ENCODE assay signal across 9 mouse cellular contexts in the genomic region with DNA sequence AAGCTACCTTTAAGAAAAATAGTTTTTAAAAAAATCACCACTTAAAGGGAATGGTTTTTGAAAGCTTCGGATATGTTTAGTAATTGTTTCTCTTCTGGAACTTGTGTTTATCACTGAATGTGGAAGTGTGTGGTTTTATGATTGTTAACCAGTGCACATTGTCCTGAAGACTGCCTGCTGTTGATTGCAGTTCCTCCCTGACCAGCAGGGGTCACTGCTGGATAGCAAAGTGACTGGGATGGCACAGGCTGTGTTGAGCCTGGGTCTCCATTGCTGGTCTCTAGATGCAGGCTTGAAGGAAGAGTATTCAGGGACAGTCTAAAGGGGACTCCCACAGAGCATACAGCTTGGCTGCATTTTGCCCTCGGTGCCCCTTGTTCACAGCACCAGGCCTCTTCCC. TPM values are rescaled to one million over a fixed set of nuclear protein-coding genes. Genes with fewer than 3 reads are reported as not detected.
DNase-seq lines count a peak whose midpoint lies in the region; ATAC-seq and TF ChIP-seq lines count a peak whose summit lies in the region.
"Had no signal": no experiment of that assay in that cellular context is flagged by ENCODE, and none has a peak within 500 bp of the region (broad histone marks: within the 10 kb centered on the region; RNA-seq: fewer than 3 reads in every experiment).

No protein-coding gene starts in this region.

- H3K9ac ChIP-seq in CH12.LX (ENCODE audit: insufficient read depth, low read depth), result no peak overlapping the region
- no peak overlapping the region for H3K9ac ChIP-seq in forebrain, embryonic 12.5 days
- no peak overlapping the region for H3K9ac ChIP-seq in neural tube, embryonic 14.5 days (replicated peaks; ENCODE audit: low read depth, low read length)
- H3K9ac ChIP-seq: embryonic facial prominence, embryonic 15.5 days had no signal

- dilution Hi-C loops in CH12.LX (cut with MboI; ENCODE audit: extremely low pct_ligation_motif_present, extremely low pct_unique_long_range_greater_than_20kb, low sequenced_read_pairs), result no loop called here

- no peak for TF ChIP-seq POLR2A in CH12.LX (IDR thresholded peaks at IDR 0.05; ENCODE audit: low read depth, low read length)
- no peak for TF ChIP-seq POLR2A in lung, adult 2 months (IDR thresholded peaks at IDR 0.05; ENCODE audit: borderline replicate concordance, extremely low read depth, low read depth, low read length)

- no peak overlapping the region for H3K4me2 ChIP-seq in CH12.LX (ENCODE audit: insufficient read depth, low read depth, poor library complexity, severe bottlenecking)
- no peak overlapping the region for H3K4me2 ChIP-seq in forebrain, embryonic 12.5 days
- H3K4me2 ChIP-seq in neural tube, embryonic 14.5 days (ENCODE audit: low read depth, low read length), result no peak overlapping the region
- H3K4me2 ChIP-seq: embryonic facial prominence, embryonic 15.5 days had no signal

- whole genome bisulfite sequencing in forebrain, embryonic 12.5 days, result 29% methylated on average over 2 of the region's 2 CpGs
- 28% methylated on average over 2 of the region's 2 CpGs for WGBS in lung, adult 2 months
- 39% methylated on average over 2 of the region's 2 CpGs for WGBS in neural tube, embryonic 14.5 days

- in situ Hi-C loops in CH12.LX (cut with MboI; ENCODE audit: low pct_ligation_motif_present, low pct_unique_long_range_greater_than_20kb, low sequenced_read_pairs), result loop anchor here (10.0 to 25.0 kb wide), 2 partner anchors 113 to 260 kb away; a partner anchor contains a TSS

- H3K27me3 ChIP-seq in CH12.LX (replicated peaks), result no peaks in the 10 kb centered on the region
- no peaks in the 10 kb centered on the region for H3K27me3 ChIP-seq in forebrain, embryonic 12.5 days
- no peaks in the 10 kb centered on the region for H3K27me3 ChIP-seq in neural tube, embryonic 14.5 days (ENCODE audit: control insufficient read depth, insufficient read depth, low read length)
- H3K27me3 ChIP-seq: embryonic facial prominence, embryonic 15.5 days had no signal

- DNase-seq in CH12.LX (ENCODE audit: extremely low read depth), result peak; percentile 83
- peak; percentile 82 for DNase-seq in c-Kit-positive CD71-negative TER-119-negative erythroid progenitor cells, embryonic 14.5 days (ENCODE audit: low read depth)
- DNase-seq in heart, postnatal 25 days (ENCODE audit: low spot score), result peak; percentile 54
- DNase-seq in kidney, postnatal 4 days, result peak; percentile 88 to 91
- peak; percentile 75 for DNase-seq in lung, adult 2 months
- DNase-seq in testis, postnatal 10 days (ENCODE audit: low spot score), result peak; percentile 88

- peaks cover 26 to 67% of the 10 kb centered on the region in 2 experiments for H3K36me3 ChIP-seq in CH12.LX (replicated peaks in 1 of 2; ENCODE audit: control insufficient read depth in 1 of 2, insufficient read depth in 1 of 2, low read length in 1 of 2)
- peaks cover 20% of the 10 kb centered on the region for H3K36me3 ChIP-seq in forebrain, embryonic 12.5 days (replicated peaks)
- H3K36me3 ChIP-seq in neural tube, embryonic 14.5 days (ENCODE audit: control insufficient read depth, insufficient read depth, low read length), result peaks cover 8% of the 10 kb centered on the region; the same call in 1 of the 2 replicates

- H3K4me1 ChIP-seq in CH12.LX (ENCODE audit: control insufficient read depth in 1 of 2, insufficient read depth in 2 of 2), result peaks cover 12 to 77% of the 10 kb centered on the region in 2 experiments
- peaks cover 36% of the 10 kb centered on the region for H3K4me1 ChIP-seq in forebrain, embryonic 12.5 days
- peaks cover 28% of the 10 kb centered on the region for H3K4me1 ChIP-seq in lung, adult 2 months (ENCODE audit: control insufficient read depth, insufficient read depth, low read length)
- H3K4me1 ChIP-seq in neural tube, embryonic 14.5 days (ENCODE audit: control insufficient read depth, insufficient read depth, low read length), result peaks cover 22% of the 10 kb centered on the region; the same call in 1 of the 2 replicates

- H3K4me3 ChIP-seq in CH12.LX (replicated peaks in 1 of 3; ENCODE audit: low read depth in 2 of 3, low read length in 2 of 3, poor library complexity in 1 of 3), result no peak overlapping the region
- no peak overlapping the region for H3K4me3 ChIP-seq in forebrain, embryonic 12.5 days (replicated peaks)
- H3K4me3 ChIP-seq in lung, adult 2 months (replicated peaks; ENCODE audit: extremely low read depth, low read depth, low read length), result no peak overlapping the region
- no peak overlapping the region for H3K4me3 ChIP-seq in neural tube, embryonic 14.5 days (ENCODE audit: low read depth, low read length)
- H3K4me3 ChIP-seq: embryonic facial prominence, embryonic 15.5 days had no signal

- TF ChIP-seq RAD21 in CH12.LX (IDR thresholded peaks at IDR 0.05; ENCODE audit: low read depth, low read length), result peak; percentile 93

- TF ChIP-seq EP300 in CH12.LX (IDR thresholded peaks at IDR 0.05; ENCODE audit: low read length), result no peak

- intact Hi-C loops in heart, postnatal 25 days (cut with DNase I), result loop anchor here (1.0 to 10.0 kb wide), 5 partner anchors 100 to 537 kb away; a partner anchor contains a TSS

- no peaks in the 10 kb centered on the region for H3K9me3 ChIP-seq in CH12.LX (replicated peaks; ENCODE audit: low read length)
- H3K9me3 ChIP-seq in forebrain, embryonic 12.5 days, result no peaks in the 10 kb centered on the region
- H3K9me3 ChIP-seq in neural tube, embryonic 14.5 days (ENCODE audit: control insufficient read depth, low read length), result no peaks in the 10 kb centered on the region
- H3K9me3 ChIP-seq: embryonic facial prominence, embryonic 15.5 days had no signal

- peaks cover 78% of the 10 kb centered on the region for H3K79me2 ChIP-seq in CH12.LX (replicated peaks; ENCODE audit: control insufficient read depth, extremely low read depth, insufficient read depth, poor library complexity, severe bottlenecking)

- peak; percentile 71 for ATAC-seq in forebrain, embryonic 12.5 days (ENCODE audit: low FRiP score)
- ATAC-seq in neural tube, embryonic 14.5 days (ENCODE audit: low read depth), result peak; percentile 79

- no peak overlapping the region for H3K27ac ChIP-seq in CH12.LX (ENCODE audit: insufficient read depth, low read depth)
- H3K27ac ChIP-seq in forebrain, embryonic 12.5 days, result no peak overlapping the region
- H3K27ac ChIP-seq in neural tube, embryonic 14.5 days (ENCODE audit: low read depth, low read length), result no peak overlapping the region
- H3K27ac ChIP-seq: embryonic facial prominence, embryonic 15.5 days had no signal

- TF ChIP-seq CTCF in CH12.LX (conservative IDR thresholded peaks at IDR 0.05 in 1 of 2, IDR thresholded peaks at IDR 0.05 in 1 of 2; ENCODE audit: low read depth in 2 of 2, low read length in 2 of 2), result peak; percentile 94 to 97
- peak; percentile 100 for TF ChIP-seq CTCF in lung, adult 2 months (IDR thresholded peaks at IDR 0.05; ENCODE audit: insufficient read depth, low read length)

TF ChIP-seq in CH12.LX, 34 proteins besides CTCF, POLR2A, EP300 and RAD21 (continues in another document):
- TF ChIP-seq MEF2A (IDR thresholded peaks at IDR 0.05; ENCODE audit: borderline replicate concordance, low read depth, low read length) (0 out of 2 replicates have a peak, but pooled peaks have one; percentile 24), ZMIZ1 (IDR thresholded peaks at IDR 0.05; ENCODE audit: low read depth, low read length) (no peak), SMC3 (IDR thresholded peaks at IDR 0.05; ENCODE audit: low read depth, low read length) (peak; percentile 84), NELFE (IDR thresholded peaks at IDR 0.05; ENCODE audit: low read depth, low read length) (peak; percentile 54; the same call in 1 of the 2 replicates)

RNA-seq across cellular contexts. Expression of a gene that starts 5.4 kb away (rescaled TPM):
- total RNA-seq in CH12.LX (2012; rRNA removed) (28.7 and 41.2 TPM in 2 replicates), CH12.LX (2014; rRNA removed) (32.6 and 40.8 TPM in 2 replicates)
- 59.4 and 72.2 TPM in 2 replicates for polyA plus RNA-seq in CH12.LX (2012; ENCODE audit: insufficient read length, low read depth)
- 87.0 and 92.7 TPM in 2 replicates for polyA plus RNA-seq in forebrain, embryonic 12.5 days (2016; fragmentation: Nextera tagmentation; extraction: Ambion mirVana)
- total RNA-seq in heart, postnatal 25 days (2021), result 10 to 100 TPM; 66.7 to 68.4 TPM
- polyA plus RNA-seq in lung, adult 2 months (2012; rRNA removed), result 41.6 and 54.2 TPM in 2 replicates
- 44.0 and 57.3 TPM in 2 replicates for polyA plus RNA-seq in neural tube, embryonic 14.5 days (2014; fragmentation: Nextera tagmentation; extraction: Ambion mirVana)

RNA-seq across cellular contexts. Expression of a gene that starts 21.5 kb away (rescaled TPM):
- total RNA-seq in CH12.LX (2012; rRNA removed), result 0.55 TPM in 1 of 2 replicates, not detected in the other
- total RNA-seq in CH12.LX (2014; rRNA removed), result 1.1 TPM in 1 of 2 replicates, not detected in the other
- polyA plus RNA-seq in CH12.LX (2012; ENCODE audit: insufficient read length, low read depth), result 26.9 and 54.0 TPM in 2 replicates
- 15.7 and 23.4 TPM in 2 replicates for polyA plus RNA-seq in forebrain, embryonic 12.5 days (2016; fragmentation: Nextera tagmentation; extraction: Ambion mirVana)
- total RNA-seq in heart, postnatal 25 days (2021), result 10 to 100 TPM; 10.3 to 11.7 TPM
- polyA plus RNA-seq in lung, adult 2 months (2012; rRNA removed), result not detected in 2 replicates
- polyA plus RNA-seq in neural tube, embryonic 14.5 days (2014; fragmentation: Nextera tagmentation; extraction: Ambion mirVana), result 2.7 TPM in 1 of 2 replicates, not detected in the other

RNA-seq across cellular contexts. Expression of a gene that starts 21.6 kb away (rescaled TPM):
- 54.4 and 57.2 TPM in 2 replicates for total RNA-seq in CH12.LX (2012; rRNA removed)
- 81.2 TPM in 2 replicates for total RNA-seq in CH12.LX (2014; rRNA removed)
- 87.9 and 130 TPM in 2 replicates for polyA plus RNA-seq in CH12.LX (2012; ENCODE audit: insufficient read length, low read depth)
- 322 and 326 TPM in 2 replicates for polyA plus RNA-seq in forebrain, embryonic 12.5 days (2016; fragmentation: Nextera tagmentation; extraction: Ambion mirVana)
- 10 to 100 TPM; 54.8 to 61.2 TPM for total RNA-seq in heart, postnatal 25 days (2021)
- polyA plus RNA-seq in lung, adult 2 months (2012; rRNA removed), result 201 and 261 TPM in 2 replicates
- polyA plus RNA-seq in neural tube, embryonic 14.5 days (2014; fragmentation: Nextera tagmentation; extraction: Ambion mirVana), result 214 and 240 TPM in 2 replicates

RNA-seq across cellular contexts. Expression of a gene that starts 46.0 kb away (rescaled TPM):
- total RNA-seq in CH12.LX (2012; rRNA removed) (20.7 and 21.7 TPM in 2 replicates), CH12.LX (2014; rRNA removed) (24.2 and 25.3 TPM in 2 replicates)
- polyA plus RNA-seq in CH12.LX (2012; ENCODE audit: insufficient read length, low read depth), result 18.9 and 20.3 TPM in 2 replicates
- 61.9 and 64.6 TPM in 2 replicates for polyA plus RNA-seq in forebrain, embryonic 12.5 days (2016; fragmentation: Nextera tagmentation; extraction: Ambion mirVana)
- total RNA-seq in heart, postnatal 25 days (2021), result 100 to 1,000 TPM; 124 to 138 TPM
- 199 and 223 TPM in 2 replicates for polyA plus RNA-seq in lung, adult 2 months (2012; rRNA removed)
- 64.2 and 82.6 TPM in 2 replicates for polyA plus RNA-seq in neural tube, embryonic 14.5 days (2014; fragmentation: Nextera tagmentation; extraction: Ambion mirVana)

RNA-seq across cellular contexts. Expression of a gene that starts 58.9 kb away (rescaled TPM):
- total RNA-seq in CH12.LX (2012; rRNA removed), result 0.17 and 0.42 TPM in 2 replicates
- 0.09 TPM in 1 of 2 replicates, not detected in the other for total RNA-seq in CH12.LX (2014; rRNA removed)
- polyA plus RNA-seq in CH12.LX (2012; ENCODE audit: insufficient read length, low read depth), result 0.11 TPM in 1 of 2 replicates, not detected in the other
- 0.46 and 0.92 TPM in 2 replicates for polyA plus RNA-seq in forebrain, embryonic 12.5 days (2016; fragmentation: Nextera tagmentation; extraction: Ambion mirVana)
- total RNA-seq in heart, postnatal 25 days (2021), result not detected
- polyA plus RNA-seq in lung, adult 2 months (2012; rRNA removed), result 0.06 and 0.43 TPM in 2 replicates
- polyA plus RNA-seq in neural tube, embryonic 14.5 days (2014; fragmentation: Nextera tagmentation; extraction: Ambion mirVana), result 1.4 and 1.5 TPM in 2 replicates
